Mouse (Mus musculus) cerebral cortex, adult 2 months (tissue): ENCODE measurements around the gene Akap8.

Experiments
- WGBS: fragments of 180-500 bp; shearing (Covaris S2); methylation state at CpG from one replicate; pipeline ENCODE4 v1.1.7; 2018; 5-methylcytosine and 5-hydroxymethylcytosine counted together

Gene Akap8

GRCm38 (mm10) chr17:32348406-32348805 lies 27.4 kb upstream of the Akap8 start:
- WGBS = 76% methylated on average over 2 of the region's 2 CpGs

GRCm38 (mm10) chr17:32341102-32341501 lies 20.1 kb upstream of the Akap8 start:
- WGBS = 81% methylated on average over 1 of the region's 1 CpGs

GRCm38 (mm10) chr17:32340110-32340509 lies 19.1 kb upstream of the Akap8 start:
- WGBS = 70% methylated on average over 1 of the region's 1 CpGs

- 67% methylated on average over 2 of the region's 2 CpGs for WGBS
Observed at GRCm38 (mm10) chr17:32335869-32336268, 14.8 kb upstream of the Akap8 start.

GRCm38 (mm10) chr17:32334921-32335320 lies 13.9 kb upstream of the Akap8 start:
- WGBS = 88% methylated on average over 12 of the region's 12 CpGs

GRCm38 (mm10) chr17:32333675-32334303 lies 12.8 kb upstream of the Akap8 start:
- WGBS = 88% methylated on average over 31 of the region's 31 CpGs

GRCm38 (mm10) chr17:32322809-32323208 lies 1.8 kb upstream of the Akap8 start:
- 97% methylated on average over 1 of the region's 1 CpGs for WGBS

- WGBS = 17% methylated on average over 6 of the region's 6 CpGs
Observed at GRCm38 (mm10) chr17:32321836-32322235, 798 bp upstream of the Akap8 start.

GRCm38 (mm10) chr17:32321390-32321734 lies 324 bp upstream of the Akap8 start:
- under 1% methylated on average over 23 of the region's 23 CpGs for WGBS

- under 1% methylated on average over 7 of the region's 7 CpGs for WGBS
Observed at GRCm38 (mm10) chr17:32319950-32320349, 1.1 kb downstream of the Akap8 start.

GRCm38 (mm10) chr17:32317708-32318107 lies 3.3 kb downstream of the Akap8 start:
- WGBS = 78% methylated on average over 3 of the region's 3 CpGs

- 82% methylated on average over 8 of the region's 8 CpGs for WGBS
Observed at GRCm38 (mm10) chr17:32317032-32317431, 4.0 kb downstream of the Akap8 start.

- WGBS = 88% methylated on average over 5 of the region's 5 CpGs
Observed at GRCm38 (mm10) chr17:32315560-32315959, 5.5 kb downstream of the Akap8 start.

- 74% methylated on average over 5 of the region's 5 CpGs for WGBS
Observed at GRCm38 (mm10) chr17:32313892-32314291, 7.1 kb downstream of the Akap8 start.

GRCm38 (mm10) chr17:32312801-32313200 lies 8.2 kb downstream of the Akap8 start:
- WGBS = 85% methylated on average over 8 of the region's 8 CpGs

GRCm38 (mm10) chr17:32307963-32308362 lies 13.1 kb downstream of the Akap8 start:
- WGBS = 85% methylated on average over 4 of the region's 4 CpGs

GRCm38 (mm10) chr17:32298125-32298524 lies 22.9 kb downstream of the Akap8 start:
- WGBS = 84% methylated on average over 1 of the region's 1 CpGs

- WGBS = 89% methylated on average over 2 of the region's 2 CpGs
Observed at GRCm38 (mm10) chr17:32295901-32296300, 25.1 kb downstream of the Akap8 start.

- WGBS = 86% methylated on average over 4 of the region's 4 CpGs
Observed at GRCm38 (mm10) chr17:32295160-32295559, 25.9 kb downstream of the Akap8 start.

- 31% methylated on average over 6 of the region's 6 CpGs for WGBS
Observed at GRCm38 (mm10) chr17:32285138-32285670, 35.8 kb downstream of the Akap8 start.

GRCm38 (mm10) chr17:32284262-32285137 lies 36.5 kb downstream of the Akap8 start, which contains the start of gene Brd4:
Brd4 (minus strand) TSS chr17:32284722.
- under 1% methylated on average over 100 of the region's 100 CpGs for WGBS

- 1% methylated on average over 28 of the region's 41 CpGs for WGBS
Observed at GRCm38 (mm10) chr17:32283771-32284221, 37.2 kb downstream of the Akap8 start.

- WGBS = 6% methylated on average over 7 of the region's 7 CpGs
Observed at GRCm38 (mm10) chr17:32283341-32283740, 37.7 kb downstream of the Akap8 start.
